Mouse (Mus musculus): ENCODE data around the gene Crygb. TPM values are rescaled to one million over a fixed set of nuclear protein-coding genes. Genes with fewer than 3 reads are reported as not detected.

Crygb gene
- polyA plus RNA-seq, 2 experiments = 0.29 TPM; not detected in 1

GRCm38 (mm10) chr1:65091566-65091965 lies 9.5 kb upstream of the Crygb start:
- 94% methylated on average over 3 of the region's 3 CpGs for WGBS
- no peak overlapping the region for H3K9ac ChIP-seq (ENCODE audit: low read depth, low read length, severe bottlenecking)
- no peak for TF ChIP-seq POLR2A (IDR thresholded peaks at IDR 0.05; ENCODE audit: borderline replicate concordance, extremely low read depth, insufficient read depth, insufficient read length)
- H3K4me3 ChIP-seq (replicated peaks; ENCODE audit: low read length) = no peak overlapping the region
- H3K27me3 ChIP-seq (ENCODE audit: control insufficient read depth, insufficient read depth, low read length) = no peaks in the 10 kb centered on the region
- ATAC-seq (ENCODE audit: low FRiP score, low read depth) (no peak), DNase-seq (ENCODE audit: low spot score) (no peak)
- H3K27ac ChIP-seq (replicated peaks; ENCODE audit: low read depth, low read length) = no peak overlapping the region
- no peaks in the 10 kb centered on the region for H3K9me3 ChIP-seq (ENCODE audit: control insufficient read depth, low read length)
- H3K4me1 ChIP-seq (ENCODE audit: control insufficient read depth, insufficient read depth, low read length) = no peaks in the 10 kb centered on the region
- H3K36me3 ChIP-seq (ENCODE audit: control insufficient read depth, insufficient read depth, low read length) = no peaks in the 10 kb centered on the region
- H3K4me2 ChIP-seq (replicated peaks; ENCODE audit: low read depth, low read length, severe bottlenecking) = no peak overlapping the region

DNA sequence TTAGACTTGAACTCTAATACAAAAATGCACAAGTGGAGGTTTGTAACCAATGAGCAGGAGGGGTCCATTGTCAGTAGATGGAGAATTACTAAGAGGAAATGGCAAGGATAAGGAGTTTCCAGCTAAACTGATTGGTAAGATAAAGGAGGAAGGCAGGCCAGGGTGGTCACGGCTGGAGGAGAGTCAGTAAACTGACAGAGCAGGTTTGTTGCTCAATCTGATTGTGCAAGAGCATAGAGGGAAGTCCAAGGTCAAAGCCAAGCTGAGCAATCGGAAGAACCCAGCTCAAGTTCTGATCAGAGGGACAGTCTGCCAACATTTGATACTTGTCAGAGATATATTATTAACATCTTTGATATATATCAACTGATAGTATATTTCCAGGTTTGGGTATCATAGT lies 8.3 kb upstream of the Crygb start:
- 76% methylated on average over 2 of the region's 2 CpGs for WGBS
- TF ChIP-seq POLR2A (IDR thresholded peaks at IDR 0.05; ENCODE audit: borderline replicate concordance, extremely low read depth, insufficient read depth, insufficient read length) = no peak
- no peak for DNase-seq (ENCODE audit: low spot score)

GRCm38 (mm10) chr1:65088567-65089356 lies 6.7 kb upstream of the Crygb start:
- no peaks in the 10 kb centered on the region for H3K4me1 ChIP-seq (ENCODE audit: control insufficient read depth, insufficient read depth, low read length)
- no peak overlapping the region for H3K4me3 ChIP-seq (replicated peaks; ENCODE audit: low read length)
- no peak for TF ChIP-seq POLR2A (IDR thresholded peaks at IDR 0.05; ENCODE audit: borderline replicate concordance, extremely low read depth, insufficient read depth, insufficient read length)
- ATAC-seq (ENCODE audit: low FRiP score, low read depth) = no peak
- no peak for DNase-seq (ENCODE audit: low spot score)
- no peaks in the 10 kb centered on the region for H3K27me3 ChIP-seq (ENCODE audit: control insufficient read depth, insufficient read depth, low read length)
- H3K9ac ChIP-seq (ENCODE audit: low read depth, low read length, severe bottlenecking) = no peak overlapping the region
- no peak overlapping the region for H3K4me2 ChIP-seq (replicated peaks; ENCODE audit: low read depth, low read length, severe bottlenecking)
- 71% methylated on average over 6 of the region's 6 CpGs for WGBS
- no peaks in the 10 kb centered on the region for H3K9me3 ChIP-seq (ENCODE audit: control insufficient read depth, low read length)
- no peaks in the 10 kb centered on the region for H3K36me3 ChIP-seq (ENCODE audit: control insufficient read depth, insufficient read depth, low read length)
- H3K27ac ChIP-seq (replicated peaks; ENCODE audit: low read depth, low read length) = no peak overlapping the region

More for the DNA sequence above, 8.3 kb upstream of the Crygb start:
- Histone ChIP-seq H3K4me1 (ENCODE audit: control insufficient read depth, insufficient read depth, low read length) (no peaks in the 10 kb centered on the region), H3K9me3 (ENCODE audit: control insufficient read depth, low read length) (no peaks in the 10 kb centered on the region), H3K4me2 (replicated peaks; ENCODE audit: low read depth, low read length, severe bottlenecking) (no peak overlapping the region), H3K27me3 (ENCODE audit: control insufficient read depth, insufficient read depth, low read length) (no peaks in the 10 kb centered on the region), H3K9ac (ENCODE audit: low read depth, low read length, severe bottlenecking) (no peak overlapping the region), H3K4me3 (replicated peaks; ENCODE audit: low read length) (no peak overlapping the region), H3K27ac (replicated peaks; ENCODE audit: low read depth, low read length) (no peak overlapping the region), H3K36me3 (ENCODE audit: control insufficient read depth, insufficient read depth, low read length) (no peaks in the 10 kb centered on the region)
- no peak for ATAC-seq (ENCODE audit: low FRiP score, low read depth)

GRCm38 (mm10) chr1:65075607-65076006 lies 6.5 kb downstream of the Crygb start:
- no peak overlapping the region for H3K27ac ChIP-seq (replicated peaks; ENCODE audit: low read depth, low read length)
- H3K9me3 ChIP-seq (ENCODE audit: control insufficient read depth, low read length) = no peaks in the 10 kb centered on the region
- H3K9ac ChIP-seq (ENCODE audit: low read depth, low read length, severe bottlenecking) = no peak overlapping the region
- no peak overlapping the region for H3K4me2 ChIP-seq (replicated peaks; ENCODE audit: low read depth, low read length, severe bottlenecking)
- no peak overlapping the region for H3K4me3 ChIP-seq (replicated peaks; ENCODE audit: low read length)
- no peak for DNase-seq (ENCODE audit: low spot score)
- no peaks in the 10 kb centered on the region for H3K4me1 ChIP-seq (ENCODE audit: control insufficient read depth, insufficient read depth, low read length)
- no peak for TF ChIP-seq POLR2A (IDR thresholded peaks at IDR 0.05; ENCODE audit: borderline replicate concordance, extremely low read depth, insufficient read depth, insufficient read length)
- 21% methylated on average over 5 of the region's 5 CpGs for WGBS
- ATAC-seq (ENCODE audit: low FRiP score, low read depth) = no peak
- H3K36me3 ChIP-seq (ENCODE audit: control insufficient read depth, insufficient read depth, low read length) = no peaks in the 10 kb centered on the region
- H3K27me3 ChIP-seq (ENCODE audit: control insufficient read depth, insufficient read depth, low read length) = no peaks in the 10 kb centered on the region

GRCm38 (mm10) chr1:65073589-65073988 lies 8.5 kb downstream of the Crygb start, which contains the start of gene Crygc:
TSS of gene Crygc (minus strand) at chr1:65073689.
- H3K27ac ChIP-seq (replicated peaks; ENCODE audit: low read depth, low read length) = no peak within 1 kb of the TSS
- no peak within 1 kb of the TSS for H3K9ac ChIP-seq (ENCODE audit: low read depth, low read length, severe bottlenecking)
- H3K36me3 ChIP-seq (ENCODE audit: control insufficient read depth, insufficient read depth, low read length) = no peaks in the 10 kb centered on the region
- DNase-seq (ENCODE audit: low spot score) (no peak), ATAC-seq (ENCODE audit: low FRiP score, low read depth) (no peak)
- no peaks in the 10 kb centered on the region for H3K4me1 ChIP-seq (ENCODE audit: control insufficient read depth, insufficient read depth, low read length)
- H3K4me3 ChIP-seq (replicated peaks; ENCODE audit: low read length) = no peak within 1 kb of the TSS
- no peaks in the 10 kb centered on the region for H3K27me3 ChIP-seq (ENCODE audit: control insufficient read depth, insufficient read depth, low read length)
- no peaks in the 10 kb centered on the region for H3K9me3 ChIP-seq (ENCODE audit: control insufficient read depth, low read length)
- WGBS = 74% methylated on average over 6 of the region's 6 CpGs
- no peak for TF ChIP-seq POLR2A (IDR thresholded peaks at IDR 0.05; ENCODE audit: borderline replicate concordance, extremely low read depth, insufficient read depth, insufficient read length)
- no peak within 1 kb of the TSS for H3K4me2 ChIP-seq (replicated peaks; ENCODE audit: low read depth, low read length, severe bottlenecking)

Data from limb, embryonic 14.5 days (tissue).